14 mouse cellular contexts compared by ENCODE assay signal in genomic region chr16:90007391-90007977, GRCm38 (mm10).
"Had no signal": no experiment of that assay in that cellular context is flagged by ENCODE, and none has a peak within 500 bp of the region (broad histone marks: within the 10 kb centered on the region; RNA-seq: fewer than 3 reads in every experiment).

No protein-coding gene starts in this region.

- H3K9ac ChIP-seq: kidney, embryonic 15.5 days; liver, embryonic 13.5 days; midbrain, embryonic 12.5 days; neural tube, embryonic 13.5 days had no signal

- ATAC-seq: midbrain, embryonic 16.5 days had no signal

- H3K27ac ChIP-seq: kidney, embryonic 15.5 days; liver, embryonic 13.5 days; midbrain, embryonic 12.5 days; neural tube, embryonic 13.5 days had no signal

- H3K27me3 ChIP-seq: kidney, embryonic 15.5 days; liver, embryonic 13.5 days; midbrain, embryonic 12.5 days; neural tube, embryonic 13.5 days had no signal

- H3K9me3 ChIP-seq: liver, embryonic 13.5 days; midbrain, embryonic 12.5 days had no signal

- H3K4me3 ChIP-seq: kidney, embryonic 15.5 days; liver, embryonic 13.5 days; midbrain, embryonic 12.5 days; neural tube, embryonic 13.5 days had no signal

- H3K4me2 ChIP-seq: kidney, embryonic 15.5 days; liver, embryonic 13.5 days; midbrain, embryonic 12.5 days; neural tube, embryonic 13.5 days had no signal

- DNase-seq: kidney, adult 18-20 months; kidney, postnatal 14 days; layer of hippocampus, adult 9-11 months; layer of hippocampus, postnatal 36 days; liver; liver, embryonic 13.5 days; lung, adult 18-20 months; retina, postnatal 1 day; right cerebral cortex, postnatal 14 days; thymus, postnatal 36 days had no signal

- H3K36me3 ChIP-seq: kidney, embryonic 15.5 days; liver, embryonic 13.5 days; midbrain, embryonic 12.5 days; neural tube, embryonic 13.5 days had no signal

- H3K4me1 ChIP-seq: liver, embryonic 13.5 days had no signal
